Mouse (Mus musculus) forebrain, embryonic 10.5 days (tissue): ENCODE measurements at regions not wholly inside any gene's neighbourhood (a gene's known extent, or its start where the extent isn't known, plus 50 kb on each side); places are given as distances from the start of the nearest gene placed in this dataset.
A peak's percentile ranks its signal among the peaks of the same experiment; 100 is the strongest.

Source experiments
- DNase-seq: peaks from one replicate; pipeline ENCODE4 v3.0.0-alpha.2; 2017; ENCODE audit warnings: low spot score; ENCODE audit errors: extremely low spot score
- H3K27ac ChIP-seq: fragments of 300-500 bp; sonication (generic); 2 replicates; pipeline ENCODE4 v1.5.1; 2016; ENCODE audit warnings: mild to moderate bottlenecking
- H3K27me3 ChIP-seq: fragments of 300-500 bp; sonication (generic); 2 replicates; pipeline ENCODE4 v1.6.1; 2016; ENCODE audit warnings: mild to moderate bottlenecking; ENCODE audit not compliant: poor library complexity, severe bottlenecking
- H3K36me3 ChIP-seq: fragments of 300-500 bp; sonication (generic); replicated peaks from 2 replicates; pipeline ENCODE4 v1.6.1; 2016; ENCODE audit warnings: mild to moderate bottlenecking, moderate library complexity
- H3K4me1 ChIP-seq: fragments of 300-500 bp; sonication (generic); 2 replicates; pipeline ENCODE4 v1.6.1; 2016
- H3K4me3 ChIP-seq: fragments of 300-500 bp; sonication (generic); 2 replicates; pipeline ENCODE4 v1.5.1; 2016; ENCODE audit warnings: mild to moderate bottlenecking, moderate library complexity
- H3K9me3 ChIP-seq: fragments of 300-500 bp; sonication (generic); 2 replicates; pipeline ENCODE4 v1.6.1; 2016; ENCODE audit warnings: mild to moderate bottlenecking, moderate library complexity
- WGBS: fragments of 180-500 bp; shearing (Covaris S2); methylation state at CpG from one replicate; pipeline ENCODE4 v1.1.7; 2016; 5-methylcytosine and 5-hydroxymethylcytosine counted together

DNA sequence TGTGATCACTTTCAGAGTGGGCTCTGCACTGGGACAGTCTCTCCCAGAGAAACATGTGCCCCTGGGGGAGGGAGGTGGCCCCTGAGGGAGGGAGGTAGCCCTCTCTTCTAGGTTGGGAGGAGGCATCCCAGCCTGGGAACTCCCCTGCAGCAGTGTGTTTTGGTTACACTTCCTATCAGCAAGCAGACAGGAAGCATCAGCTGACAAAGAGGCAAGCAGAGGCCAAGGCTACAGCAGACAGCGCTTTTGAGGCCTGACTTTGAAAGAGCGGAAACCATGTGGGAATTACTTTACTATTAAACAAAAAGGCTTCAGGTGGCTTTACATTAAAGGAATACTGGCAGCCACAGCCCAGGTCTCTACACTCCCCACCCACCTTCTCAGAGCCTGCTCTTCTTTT, 244.8 kb downstream of the Gm11361 start:
- H3K4me3 ChIP-seq, result no peak overlapping the region
- 69% methylated on average over 2 of the region's 2 CpGs for WGBS
- peaks cover 7% of the 10 kb centered on the region for H3K4me1 ChIP-seq
- 0 out of 2 replicates have a peak, but pooled peaks cover 6% of the 10 kb centered on the region for H3K36me3 ChIP-seq
- H3K27me3 ChIP-seq, result no peaks in the 10 kb centered on the region
- no peak for DNase-seq
- H3K27ac ChIP-seq, result peak overlapping the region; percentile 36
- H3K9me3 ChIP-seq, result no peaks in the 10 kb centered on the region

DNA sequence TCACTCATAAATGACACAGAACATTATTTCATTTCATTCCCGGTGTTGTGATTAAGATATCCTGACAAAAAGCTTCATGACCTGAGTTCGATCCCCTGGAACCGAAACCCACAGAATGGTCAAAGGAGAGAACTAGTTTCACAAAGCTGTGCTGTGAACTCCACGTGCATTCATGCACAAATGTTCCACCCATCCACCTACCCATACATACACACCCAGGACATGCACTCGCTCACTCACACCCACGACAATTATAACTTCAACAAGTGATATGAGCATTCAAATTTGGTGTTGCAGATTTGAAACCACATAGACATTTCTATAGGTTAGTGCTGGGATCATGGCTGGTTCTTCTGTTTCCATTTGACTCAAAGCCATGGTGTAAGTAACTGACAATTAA, 243.4 kb downstream of the Gm11361 start:
- H3K9me3 ChIP-seq, result no peaks in the 10 kb centered on the region
- H3K36me3 ChIP-seq, result 0 out of 2 replicates have a peak, but pooled peaks cover 6% of the 10 kb centered on the region
- H3K27me3 ChIP-seq, result no peaks in the 10 kb centered on the region
- 94% methylated on average over 6 of the region's 6 CpGs for WGBS
- H3K4me3 ChIP-seq, result no peak overlapping the region
- H3K27ac ChIP-seq, result no peak overlapping the region
- no peak for DNase-seq
- peaks cover 7% of the 10 kb centered on the region for H3K4me1 ChIP-seq

- H3K36me3 ChIP-seq, result no peaks in the 10 kb centered on the region
- 91% methylated on average over 4 of the region's 4 CpGs for WGBS
- H3K27ac ChIP-seq, result no peak overlapping the region
- no peaks in the 10 kb centered on the region for H3K9me3 ChIP-seq
- peaks cover 6% of the 10 kb centered on the region for H3K4me1 ChIP-seq
- DNase-seq, result no peak
- H3K4me3 ChIP-seq, result no peak overlapping the region
- no peaks in the 10 kb centered on the region for H3K27me3 ChIP-seq
Measured at GRCm38 (mm10) chr13:28497483-28497882, 240.2 kb downstream of the Gm11361 start.

- Histone ChIP-seq H3K27me3 (no peaks in the 10 kb centered on the region), H3K4me1 (no peaks in the 10 kb centered on the region), H3K36me3 (no peaks in the 10 kb centered on the region), H3K4me3 (no peak overlapping the region), H3K9me3 (no peaks in the 10 kb centered on the region), H3K27ac (no peak overlapping the region)
- WGBS, result 91% methylated on average over 2 of the region's 2 CpGs
- no peak for DNase-seq
Measured at GRCm38 (mm10) chr13:28492015-28492414, 234.7 kb downstream of the Gm11361 start.

DNA sequence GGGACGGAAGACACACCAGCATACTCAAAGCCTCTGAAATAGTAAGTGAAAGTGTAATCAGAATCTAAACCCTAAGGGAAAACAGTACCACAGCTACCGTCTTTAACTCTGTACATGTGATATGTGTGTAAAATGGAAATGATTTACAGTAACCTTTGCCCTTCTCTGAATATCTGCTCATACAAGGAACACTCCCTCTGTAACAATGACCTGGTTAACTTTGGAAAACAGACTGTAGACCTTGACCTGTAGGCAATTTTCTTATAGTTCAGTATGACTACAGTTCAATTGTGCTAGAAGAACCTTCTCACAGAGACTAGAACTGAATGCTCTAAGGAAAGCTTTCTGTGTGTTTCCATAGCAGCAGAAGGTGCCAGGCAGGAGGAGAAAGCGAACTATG, 226.4 kb downstream of the Gm11361 start:
- H3K27ac ChIP-seq, result no peak overlapping the region
- WGBS, result 91% methylated on average over 3 of the region's 3 CpGs
- H3K4me1 ChIP-seq, result 0 out of 2 replicates have a peak, but pooled peaks cover 4% of the 10 kb centered on the region
- H3K9me3 ChIP-seq, result no peaks in the 10 kb centered on the region
- H3K27me3 ChIP-seq, result no peaks in the 10 kb centered on the region
- no peak overlapping the region for H3K4me3 ChIP-seq
- H3K36me3 ChIP-seq, result no peaks in the 10 kb centered on the region
- no peak for DNase-seq

GRCm38 (mm10) chr13:28481224-28481965, 224.1 kb downstream of the Gm11361 start:
- H3K27ac ChIP-seq, result no peak overlapping the region
- H3K9me3 ChIP-seq, result peaks cover 3% of the 10 kb centered on the region; the same call in 1 of the 2 replicates
- 0 out of 2 replicates have a peak, but pooled peaks cover 4% of the 10 kb centered on the region for H3K36me3 ChIP-seq
- H3K4me3 ChIP-seq, result no peak overlapping the region
- DNase-seq, result no peak
- H3K4me1 ChIP-seq, result 0 out of 2 replicates have a peak, but pooled peaks cover 4% of the 10 kb centered on the region
- H3K27me3 ChIP-seq, result no peaks in the 10 kb centered on the region
- WGBS, result 88% methylated on average over 7 of the region's 7 CpGs

DNA sequence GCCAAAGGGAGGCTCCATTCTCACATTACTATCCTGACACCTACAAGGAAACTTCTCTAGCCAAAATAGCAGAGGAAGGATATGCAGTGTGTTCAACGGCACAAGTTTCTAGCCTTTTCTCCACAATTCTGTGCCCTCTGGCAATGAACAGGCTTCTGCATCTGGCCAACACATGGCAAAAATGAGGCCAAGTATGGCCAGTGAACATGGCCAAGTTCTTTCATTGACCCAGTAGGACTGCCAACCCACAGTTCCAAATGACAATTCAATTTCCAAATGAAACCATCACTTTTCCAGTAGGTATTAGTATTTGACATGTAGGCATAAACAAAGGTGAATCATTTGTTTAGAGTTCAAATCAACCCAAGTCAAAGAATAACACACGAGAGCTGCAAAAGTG, 208.8 kb downstream of the Gm11361 start:
- Histone ChIP-seq H3K4me3 (no peak overlapping the region), H3K36me3 (no peaks in the 10 kb centered on the region), H3K27me3 (no peaks in the 10 kb centered on the region), H3K9me3 (no peaks in the 10 kb centered on the region), H3K4me1 (no peaks in the 10 kb centered on the region), H3K27ac (no peak overlapping the region)
- DNase-seq, result no peak
- 79% methylated on average over 2 of the region's 2 CpGs for WGBS

DNA sequence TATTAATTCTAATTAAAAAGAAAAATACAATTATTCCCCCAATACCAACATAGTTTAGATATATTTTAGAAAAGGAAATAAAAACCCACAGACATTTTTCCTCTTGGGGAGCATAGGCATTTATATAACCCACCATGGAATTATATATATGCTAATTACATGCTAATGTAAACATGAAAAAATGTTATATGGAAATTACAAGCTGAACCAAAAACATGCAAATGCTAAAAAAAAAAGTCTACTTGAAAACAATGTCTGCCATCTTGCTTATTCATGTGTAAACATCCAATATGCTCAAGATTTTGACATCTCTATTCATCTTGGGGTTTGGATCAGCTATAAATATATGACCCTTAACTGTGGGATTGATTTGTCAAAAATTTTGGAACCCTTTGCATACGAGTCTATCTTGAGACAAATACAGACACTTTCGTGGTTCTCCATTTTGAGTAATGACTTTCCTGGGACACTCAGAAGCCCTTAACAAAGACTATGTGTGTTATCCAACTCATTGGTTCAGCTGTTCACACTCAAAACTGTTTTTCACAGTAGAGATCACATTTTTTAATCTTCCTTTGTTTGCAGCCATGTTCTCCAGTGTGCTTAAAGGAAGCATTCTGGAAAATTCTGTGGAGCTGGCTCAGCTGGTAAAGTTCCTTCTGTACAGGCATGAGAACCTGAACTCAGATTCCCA, 208.0 kb downstream of the Gm11361 start:
- H3K27ac ChIP-seq, result no peak overlapping the region
- no peaks in the 10 kb centered on the region for H3K27me3 ChIP-seq
- 99% methylated on average over 2 of the region's 2 CpGs for WGBS
- no peak for DNase-seq
- no peak overlapping the region for H3K4me3 ChIP-seq
- H3K36me3 ChIP-seq, result peaks cover 4% of the 10 kb centered on the region
- H3K9me3 ChIP-seq, result no peaks in the 10 kb centered on the region
- H3K4me1 ChIP-seq, result no peaks in the 10 kb centered on the region

- Histone ChIP-seq H3K4me1 (no peaks in the 10 kb centered on the region), H3K27ac (no peak overlapping the region), H3K9me3 (no peaks in the 10 kb centered on the region), H3K27me3 (no peaks in the 10 kb centered on the region), H3K36me3 (peaks cover 7% of the 10 kb centered on the region), H3K4me3 (no peak overlapping the region)
- WGBS, result 92% methylated on average over 10 of the region's 10 CpGs
- DNase-seq, result no peak
Measured at GRCm38 (mm10) chr13:28461281-28461680, 204.0 kb downstream of the Gm11361 start.

- no peak overlapping the region for H3K27ac ChIP-seq
- 87% methylated on average over 3 of the region's 3 CpGs for WGBS
- no peaks in the 10 kb centered on the region for H3K9me3 ChIP-seq
- no peaks in the 10 kb centered on the region for H3K4me1 ChIP-seq
- H3K27me3 ChIP-seq, result no peaks in the 10 kb centered on the region
- DNase-seq, result no peak
- peaks cover 7% of the 10 kb centered on the region for H3K36me3 ChIP-seq
- H3K4me3 ChIP-seq, result no peak overlapping the region
Measured at GRCm38 (mm10) chr13:28457403-28457802, 200.1 kb downstream of the Gm11361 start.

DNA sequence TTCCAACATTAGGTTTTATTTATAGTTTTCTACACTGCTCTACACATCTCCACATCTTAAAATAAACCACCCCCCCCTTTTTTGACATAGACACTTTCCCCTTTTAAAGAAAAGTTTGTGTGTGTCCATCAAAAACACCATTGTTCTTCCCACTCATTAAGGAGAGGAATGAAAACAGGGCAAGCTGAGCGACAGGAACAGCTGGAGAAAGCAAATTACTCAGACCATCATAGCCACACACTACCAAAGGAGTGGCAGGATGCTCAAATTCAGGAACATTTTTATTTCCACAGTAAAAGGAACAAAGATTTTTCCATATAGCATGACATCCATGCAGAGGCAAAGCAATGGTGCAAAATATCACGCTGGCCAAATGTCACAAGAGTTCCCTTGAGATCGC, 198.6 kb downstream of the Gm11361 start:
- peaks cover 10% of the 10 kb centered on the region for H3K4me1 ChIP-seq
- no peaks in the 10 kb centered on the region for H3K9me3 ChIP-seq
- H3K4me3 ChIP-seq, result no peak overlapping the region
- WGBS, result 93% methylated on average over 3 of the region's 3 CpGs
- no peaks in the 10 kb centered on the region for H3K27me3 ChIP-seq
- no peak overlapping the region for H3K27ac ChIP-seq
- DNase-seq, result no peak
- peaks cover 7% of the 10 kb centered on the region for H3K36me3 ChIP-seq

DNA sequence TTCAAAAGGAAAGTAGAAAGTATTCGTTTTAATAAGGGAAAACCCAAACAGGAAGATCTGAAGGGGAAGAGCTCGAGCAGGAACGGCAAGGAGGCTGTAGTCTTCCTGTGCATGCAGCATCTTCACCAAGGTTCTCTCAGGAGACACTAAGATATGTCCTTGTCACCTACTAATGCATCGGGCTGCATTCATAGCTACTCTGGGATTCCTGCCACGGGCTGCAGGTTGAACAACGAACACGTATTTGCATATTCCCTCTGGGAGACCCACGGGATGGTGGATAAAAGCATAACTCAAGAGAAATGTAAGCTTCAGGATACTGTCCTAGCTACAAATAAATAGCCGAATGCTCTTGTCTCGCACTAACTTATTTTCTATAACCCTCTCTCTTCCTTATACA, 197.7 kb downstream of the Gm11361 start:
- H3K4me1 ChIP-seq, result peaks cover 15% of the 10 kb centered on the region
- no peaks in the 10 kb centered on the region for H3K27me3 ChIP-seq
- H3K36me3 ChIP-seq, result no peaks in the 10 kb centered on the region
- WGBS, result 93% methylated on average over 10 of the region's 10 CpGs
- no peak overlapping the region for H3K4me3 ChIP-seq
- DNase-seq, result no peak
- no peak overlapping the region for H3K27ac ChIP-seq
- H3K9me3 ChIP-seq, result no peaks in the 10 kb centered on the region

DNA sequence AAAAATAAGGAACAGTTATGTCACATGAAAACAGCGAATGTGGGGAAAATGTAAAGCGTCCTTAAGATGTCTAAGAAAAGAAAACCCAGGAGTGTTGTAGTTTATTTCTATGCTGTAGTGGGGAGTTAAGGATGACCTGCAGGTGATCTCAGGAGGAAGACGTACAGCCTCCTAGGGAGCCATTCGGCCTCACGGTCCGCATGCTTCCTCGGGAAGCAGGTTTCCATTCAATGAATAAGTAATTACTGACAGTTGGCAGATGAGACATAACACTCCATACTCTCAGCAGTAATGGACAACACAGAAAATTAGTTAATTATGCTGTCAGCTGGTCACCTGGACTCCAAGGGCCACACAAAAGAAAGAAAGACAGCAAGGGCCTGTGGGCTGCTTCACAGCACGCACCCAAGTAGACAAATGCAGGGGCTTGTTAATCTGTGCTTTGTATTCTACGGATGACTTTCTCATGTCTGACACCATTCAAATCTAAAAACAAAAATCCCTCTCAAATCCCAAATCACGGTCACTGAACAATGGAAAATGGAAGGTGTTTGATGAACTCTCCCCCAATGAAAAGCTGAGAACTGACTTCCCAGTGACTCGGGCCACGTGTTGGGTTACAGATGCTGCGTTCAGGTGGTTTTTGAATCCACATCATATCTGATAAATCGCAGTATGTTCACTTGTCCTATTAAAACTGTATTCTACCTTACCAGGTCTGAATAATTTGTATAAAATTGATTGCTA, 193.5 kb downstream of the Gm11361 start:
- WGBS, result 51% methylated on average over 14 of the region's 14 CpGs
- Histone ChIP-seq H3K27ac (no peak overlapping the region), H3K4me3 (no peak overlapping the region), H3K27me3 (no peaks in the 10 kb centered on the region), H3K4me1 (peaks cover 15% of the 10 kb centered on the region), H3K9me3 (no peaks in the 10 kb centered on the region), H3K36me3 (no peaks in the 10 kb centered on the region)
- DNase-seq, result no peak
